ENCODE assay signal across 10 mouse cellular contexts in the genomic region with DNA sequence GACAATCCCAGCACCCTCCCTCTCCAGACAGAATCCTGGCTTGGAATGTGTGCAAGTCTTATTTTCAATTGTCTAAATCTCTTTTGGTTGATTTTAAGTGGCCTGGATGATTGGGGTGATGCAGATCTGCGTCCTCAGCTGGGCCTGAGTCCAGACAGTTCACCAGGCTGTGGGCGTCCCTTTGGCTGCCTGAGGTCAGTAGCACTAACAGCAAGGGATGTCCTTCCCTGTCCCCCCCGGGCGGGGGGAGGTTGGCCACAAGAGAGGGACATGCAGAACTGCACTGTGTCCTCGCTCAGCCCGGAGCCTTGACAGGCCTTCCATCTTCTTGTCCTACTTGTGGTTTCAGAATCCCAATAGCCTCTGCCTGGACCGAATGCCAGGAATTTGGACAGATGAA. TPM values are rescaled to one million over a fixed set of nuclear protein-coding genes. Genes with fewer than 3 reads are reported as not detected.
A peak's percentile ranks its signal among the peaks of the same experiment; 100 is the strongest.
DNase-seq lines count a peak whose midpoint lies in the region; ATAC-seq lines count a peak whose summit lies in the region.
"Had no signal": no experiment of that assay in that cellular context is flagged by ENCODE, and none has a peak within 500 bp of the region (broad histone marks: within the 10 kb centered on the region; RNA-seq: fewer than 3 reads in every experiment).

No protein-coding gene starts in this region.

- no peak overlapping the region for H3K4me3 ChIP-seq in hindbrain, embryonic 13.5 days
- no peak overlapping the region for H3K4me3 ChIP-seq in hindbrain, embryonic 11.5 days (ENCODE audit: low read depth, low read length)

- 0 out of 2 replicates have a peak, but pooled peaks cover 3% of the 10 kb centered on the region for H3K27me3 ChIP-seq in hindbrain, embryonic 13.5 days
- H3K27me3 ChIP-seq in hindbrain, embryonic 11.5 days (ENCODE audit: control insufficient read depth, insufficient read depth, low read length): no peaks in the 10 kb centered on the region

- peaks cover 16% of the 10 kb centered on the region for H3K4me1 ChIP-seq in hindbrain, embryonic 13.5 days (replicated peaks)
- no peaks in the 10 kb centered on the region for H3K4me1 ChIP-seq in hindbrain, embryonic 11.5 days (replicated peaks; ENCODE audit: control insufficient read depth, insufficient read depth, low read length)

- ATAC-seq in hindbrain, embryonic 13.5 days (ENCODE audit: low FRiP score): 0 out of 2 replicates have a peak, but pooled peaks have one; percentile 37
- ATAC-seq in hindbrain, embryonic 11.5 days (ENCODE audit: low FRiP score): no peak

- H3K9ac ChIP-seq in hindbrain, embryonic 13.5 days: no peak overlapping the region
- H3K9ac ChIP-seq in hindbrain, embryonic 11.5 days (ENCODE audit: low read depth, low read length): no peak overlapping the region

- no peak overlapping the region for H3K4me2 ChIP-seq in hindbrain, embryonic 13.5 days
- no peak overlapping the region for H3K4me2 ChIP-seq in hindbrain, embryonic 11.5 days (replicated peaks; ENCODE audit: low read depth, low read length)

- no peak overlapping the region for H3K27ac ChIP-seq in hindbrain, embryonic 13.5 days
- H3K27ac ChIP-seq in hindbrain, embryonic 11.5 days (ENCODE audit: low read depth, low read length): no peak overlapping the region

- WGBS in hindbrain, embryonic 13.5 days: 34% methylated on average over 7 of the region's 7 CpGs
- WGBS in hindbrain, embryonic 11.5 days: 33% methylated on average over 7 of the region's 7 CpGs

- DNase-seq in hindbrain, embryonic 11.5 days (ENCODE audit: low spot score): no peak
- DNase-seq in adrenal gland, postnatal 14 days: peak; percentile 90
- DNase-seq in kidney, adult 9 months: peak; percentile 69
- DNase-seq in lung, postnatal 4 days: peak; percentile 45 to 82
- DNase-seq in layer of hippocampus, adult 9-11 months: no peak
- DNase-seq in gastrocnemius, adult 8-10 months (ENCODE audit: low spot score in 2 of 2): no peak
- DNase-seq: heart, postnatal 10 days; retina, postnatal 1 day; thymus, postnatal 4 days had no signal

- no peaks in the 10 kb centered on the region for H3K9me3 ChIP-seq in hindbrain, embryonic 13.5 days
- no peaks in the 10 kb centered on the region for H3K9me3 ChIP-seq in hindbrain, embryonic 11.5 days (ENCODE audit: control insufficient read depth, low read length)

- no peaks in the 10 kb centered on the region for H3K36me3 ChIP-seq in hindbrain, embryonic 13.5 days
- H3K36me3 ChIP-seq in hindbrain, embryonic 11.5 days (ENCODE audit: control insufficient read depth, insufficient read depth, low read length): no peaks in the 10 kb centered on the region

RNA-seq across cellular contexts. Expression of a gene that starts 52.1 kb away (rescaled TPM):
- 9.5 and 10.1 TPM in 2 replicates for polyA plus RNA-seq in hindbrain, embryonic 13.5 days (2015; fragmentation: Nextera tagmentation; extraction: Ambion mirVana)
- polyA plus RNA-seq in hindbrain, embryonic 11.5 days (2014; fragmentation: Nextera tagmentation; extraction: Ambion mirVana): 6.9 TPM in 2 replicates
- total RNA-seq in adrenal gland, postnatal 14 days (2021): 12.4 and 15.1 TPM in 2 replicates
- 1 to 10 TPM; 4.3 to 8.4 (median 5.4) TPM for total RNA-seq in gastrocnemius, adult 8-10 months (2022)

Comparison
In these comparisons a context has a peak if more than half of its experiments do, and no peak if none do; other contexts are left out.
1. DNase-seq: peak in adrenal gland, postnatal 14 days (single experiment), kidney, adult 9 months (single experiment) and lung, postnatal 4 days (2 of 2); none in hindbrain, embryonic 11.5 days (single experiment), layer of hippocampus, adult 9-11 months (single experiment) and gastrocnemius, adult 8-10 months (0 of 2).